Mouse (Mus musculus) adrenal gland (tissue): ENCODE data around the gene Rabl3.

Source experiments
- intact Hi-C: fragments of 180-260 bp; cut with DNase I; formaldehyde crosslinking; loops from one replicate; pipeline ENCODE4 v1.15.1; 2025

The Rabl3 gene

DNA sequence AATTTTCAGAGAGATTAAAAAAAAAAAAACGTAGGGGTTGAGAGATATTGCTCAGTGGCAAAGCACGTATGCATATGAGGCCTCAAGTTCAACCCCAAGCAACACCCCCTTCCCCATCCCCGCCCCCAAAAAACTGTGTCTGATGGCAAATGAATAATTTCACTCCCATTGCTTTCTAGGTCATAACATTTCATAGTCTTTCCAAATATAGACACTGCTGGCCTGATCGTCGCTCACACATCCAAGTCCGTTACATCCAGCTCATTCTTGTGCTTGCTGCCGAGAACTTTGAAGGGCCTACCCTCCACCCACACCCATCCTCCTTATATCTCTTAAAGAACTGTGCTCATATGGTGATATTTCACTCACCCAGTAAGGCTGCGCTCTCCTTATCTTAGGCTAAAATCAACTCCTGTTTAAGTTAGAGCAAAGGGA lies 45.5 kb downstream of the Rabl3 start:
- intact Hi-C loops: no loop called here

DNA sequence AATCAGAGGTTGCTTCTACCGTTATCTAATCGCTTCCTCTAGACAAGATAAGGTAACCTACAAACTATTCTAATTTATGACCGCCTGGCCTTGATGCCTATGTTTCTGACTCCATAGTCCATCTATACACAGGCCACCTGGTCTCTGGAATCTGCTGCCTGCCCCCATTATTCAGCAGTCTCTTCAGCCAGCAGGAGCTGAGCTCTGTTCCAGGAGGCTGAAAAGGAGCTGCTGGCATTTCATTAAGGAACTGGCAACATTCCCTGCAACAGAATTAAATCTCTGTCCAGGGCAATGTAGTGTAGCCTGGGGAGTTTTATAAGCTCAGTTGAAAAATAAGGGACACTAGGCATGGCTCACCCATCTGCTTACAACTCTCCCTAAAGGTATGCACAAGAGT lies 51.2 kb downstream of the Rabl3 start:
- intact Hi-C loops: no loop called here

DNA sequence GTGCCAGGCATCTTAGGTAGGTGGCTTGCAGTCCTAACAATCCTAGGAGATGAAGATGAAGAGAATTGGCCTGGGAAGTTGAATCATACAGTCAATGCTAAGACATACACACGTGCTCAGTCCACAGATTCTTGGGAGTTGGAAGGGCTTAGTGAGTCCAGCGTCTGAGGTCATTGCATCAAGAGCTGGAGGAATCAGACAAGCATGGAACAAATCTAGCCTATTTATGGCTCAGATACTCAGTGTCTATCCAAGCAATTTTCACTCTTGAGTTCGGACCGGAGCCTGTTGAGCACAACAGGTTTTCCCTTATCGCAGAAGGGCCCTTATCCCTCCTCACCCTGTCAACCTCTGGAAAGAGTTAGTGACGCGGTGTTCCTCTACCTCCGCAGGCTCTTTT lies 51.9 kb downstream of the Rabl3 start:
- intact Hi-C loops: no loop called here

DNA sequence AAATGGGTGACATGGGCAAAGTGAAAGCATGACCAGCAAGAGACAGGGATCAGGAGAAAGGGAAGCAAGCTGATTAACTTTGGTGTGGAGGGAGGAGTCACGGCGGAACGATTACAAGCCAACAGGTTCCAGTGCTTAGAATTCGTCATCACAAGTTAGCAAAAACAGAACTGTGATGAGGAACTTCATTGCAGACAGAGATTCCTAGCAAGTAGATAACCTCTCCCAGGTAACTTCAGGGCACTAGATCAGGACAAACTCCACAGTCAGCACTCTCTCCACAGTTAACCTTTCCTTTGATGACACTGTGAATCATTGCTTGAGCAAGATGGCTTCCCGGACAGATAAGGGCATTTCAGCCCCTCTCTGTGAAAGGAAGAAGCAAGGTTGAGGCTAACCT lies 57.7 kb downstream of the Rabl3 start:
- intact Hi-C loops: no loop called here

DNA sequence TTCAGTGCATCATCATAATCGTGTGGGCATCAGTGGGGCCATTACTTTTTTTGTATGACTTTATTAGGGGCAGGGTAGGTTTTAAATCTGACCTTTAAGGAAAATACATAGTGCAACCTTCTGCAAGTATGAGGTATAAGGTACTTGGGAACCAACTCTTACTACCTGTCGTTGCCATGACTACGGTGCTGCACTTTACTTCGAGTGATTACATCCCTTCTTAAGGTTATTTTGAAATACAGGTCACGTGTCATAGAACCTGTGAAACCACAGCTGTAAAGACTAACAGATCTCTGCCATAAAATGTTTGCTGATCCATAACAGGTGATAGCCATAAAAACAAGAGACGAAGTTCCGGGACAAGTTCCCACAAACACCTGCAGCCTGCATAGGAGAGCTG lies 58.8 kb downstream of the Rabl3 start:
- intact Hi-C loops: no loop called here

DNA sequence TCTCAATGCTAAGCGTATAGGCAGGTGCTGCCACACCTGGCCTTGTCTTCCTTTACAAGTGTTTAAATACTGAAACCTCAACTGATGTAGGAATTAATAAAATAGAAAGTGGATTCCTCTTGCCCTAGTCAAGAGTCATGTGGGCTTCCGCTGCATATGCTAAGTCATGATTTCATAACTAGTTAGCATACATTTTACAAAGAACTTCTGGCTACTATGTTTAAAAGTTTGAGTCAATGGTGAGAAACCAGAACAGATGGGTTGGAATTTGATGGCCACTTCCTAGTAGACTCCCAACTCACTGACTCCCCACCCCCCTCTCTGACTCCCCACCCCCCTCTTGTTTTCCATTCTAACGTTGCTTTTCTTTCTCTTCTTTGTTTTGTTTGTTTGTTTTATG lies 59.6 kb downstream of the Rabl3 start:
- intact Hi-C loops: no loop called here

DNA sequence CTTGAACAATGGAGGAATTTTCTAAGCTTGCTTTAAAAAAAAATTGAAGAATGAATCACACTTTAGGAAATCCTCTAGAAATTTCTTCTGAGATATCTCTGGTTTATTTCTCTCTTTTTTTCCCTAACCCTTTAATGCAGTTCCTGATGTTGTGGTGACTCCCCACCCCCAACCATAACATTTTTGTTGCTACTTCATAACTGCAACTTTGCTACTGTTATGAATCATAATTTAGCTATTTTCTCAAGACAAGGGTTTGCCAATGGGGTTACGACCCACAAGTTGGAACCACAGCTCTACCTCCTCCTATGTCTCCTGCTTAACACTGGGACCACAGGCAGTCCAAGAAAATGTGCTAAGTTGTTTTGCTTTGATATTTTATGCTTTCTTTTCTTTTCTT lies 63.7 kb downstream of the Rabl3 start:
- intact Hi-C loops: no loop called here

DNA sequence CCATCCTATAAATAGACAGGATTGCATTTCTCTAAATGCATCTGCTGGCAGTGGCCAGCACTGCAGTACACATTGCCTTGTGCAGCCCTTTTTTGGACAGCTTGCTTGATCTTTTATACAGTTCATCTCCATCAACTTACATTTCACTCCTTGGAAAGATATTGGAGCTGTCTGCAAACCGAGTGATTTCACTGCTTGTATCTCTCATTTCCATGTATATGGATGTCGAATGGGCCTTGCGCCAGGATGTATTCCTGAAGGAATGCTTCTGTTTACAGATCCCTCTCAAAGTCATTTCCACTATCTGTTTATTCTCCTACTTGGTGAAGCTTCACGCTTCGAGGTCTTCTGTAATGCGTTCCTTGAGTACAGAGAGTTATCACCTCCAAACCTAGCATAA lies 64.6 kb downstream of the Rabl3 start:
- intact Hi-C loops: no loop called here

DNA sequence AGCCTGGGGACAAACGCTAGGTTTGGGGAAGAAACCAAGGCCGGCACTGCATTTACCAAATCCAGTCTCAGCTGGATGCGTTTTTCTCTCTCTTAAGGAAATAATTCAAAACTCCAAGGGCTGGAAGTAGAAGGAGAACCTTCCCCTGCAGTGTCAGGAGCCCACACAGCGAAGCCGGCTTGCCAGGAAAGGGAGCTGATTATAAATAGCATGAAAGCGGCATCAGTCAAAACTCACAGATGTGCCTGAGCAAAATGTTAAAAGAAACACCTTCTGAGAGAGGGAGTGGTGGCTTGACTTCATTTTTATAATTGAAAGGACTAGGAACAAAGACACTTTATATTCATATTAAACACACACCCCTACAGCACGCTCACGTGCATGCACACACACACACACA lies 70.6 kb downstream of the Rabl3 start:
- intact Hi-C loops: no loop called here

DNA sequence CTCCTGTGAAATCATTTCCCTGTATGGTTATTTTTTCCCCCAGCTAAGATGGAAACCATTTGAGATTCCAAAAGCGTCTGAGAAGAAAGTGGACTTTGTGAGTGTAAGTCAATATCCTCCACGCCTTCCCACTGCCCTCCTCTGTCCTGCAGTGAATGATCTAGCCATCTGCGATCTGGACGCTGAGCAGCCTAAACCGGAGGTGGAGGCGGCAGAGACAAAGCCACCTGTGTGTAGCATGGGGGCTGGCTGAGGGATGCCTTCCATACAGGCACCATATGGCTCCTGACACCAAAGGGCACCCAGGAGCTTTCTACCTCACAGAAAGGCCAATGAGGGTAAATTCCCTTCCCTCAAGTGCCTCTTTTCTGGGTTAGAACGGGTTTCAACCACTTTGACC lies 71.4 kb downstream of the Rabl3 start:
- intact Hi-C loops: no loop called here

DNA sequence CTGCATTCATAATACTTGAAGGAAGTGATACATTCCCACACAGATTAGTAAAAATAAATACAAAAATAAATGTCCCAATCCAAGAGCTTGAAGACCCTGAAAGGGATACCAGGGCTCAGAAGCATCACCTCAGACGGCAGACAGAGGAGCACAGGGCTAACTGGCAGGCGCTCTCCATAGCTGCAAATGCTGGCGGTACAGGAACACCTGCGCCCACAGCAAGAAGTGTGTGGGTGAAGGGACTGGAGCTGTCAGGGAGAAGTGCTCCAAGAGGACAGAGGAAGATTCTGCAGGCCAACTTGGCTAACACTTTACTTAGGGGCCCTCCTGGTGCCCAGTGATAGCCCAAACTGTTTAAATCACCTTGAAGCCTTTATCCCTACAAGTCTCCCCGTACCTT lies 72.3 kb downstream of the Rabl3 start:
- intact Hi-C loops: no loop called here

DNA sequence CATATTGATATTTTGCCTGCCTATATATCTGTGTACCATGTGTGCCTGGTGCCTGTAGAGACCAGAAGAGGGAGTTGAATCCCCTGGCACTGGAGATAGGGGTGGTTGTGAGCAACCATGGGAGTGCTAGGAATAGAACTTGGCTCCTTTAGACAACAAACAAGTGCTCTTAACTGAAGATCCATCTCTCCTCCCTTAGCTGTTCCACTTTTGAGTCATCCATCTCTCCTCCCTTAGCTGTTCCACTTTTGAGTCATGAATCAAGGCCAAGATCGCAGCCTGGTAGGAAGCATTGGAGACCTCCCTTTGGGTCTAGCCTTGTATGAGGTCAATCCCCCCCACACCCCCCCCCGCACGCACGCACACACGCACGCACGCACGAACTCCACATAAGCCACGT lies 74.9 kb downstream of the Rabl3 start:
- intact Hi-C loops: no loop called here

DNA sequence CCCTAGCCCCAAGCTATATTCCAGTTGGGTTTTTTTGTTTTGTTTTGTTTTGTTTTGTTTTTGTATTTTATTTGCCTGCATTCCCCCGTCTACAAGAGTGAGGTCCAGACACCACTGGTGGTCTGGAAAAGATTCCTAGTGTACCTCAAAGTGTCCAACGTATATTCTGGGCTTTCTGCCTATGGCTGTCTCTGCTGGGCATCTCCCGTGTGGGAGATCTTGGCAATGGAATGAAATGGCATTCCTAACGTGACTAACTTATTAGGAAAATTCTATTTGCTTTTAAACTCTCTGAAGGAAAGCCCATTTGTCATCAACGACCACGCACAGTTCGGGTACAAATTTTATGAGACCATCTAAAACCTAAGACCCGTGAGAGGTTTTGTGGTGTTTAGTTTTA lies 75.7 kb downstream of the Rabl3 start:
- intact Hi-C loops: no loop called here

DNA sequence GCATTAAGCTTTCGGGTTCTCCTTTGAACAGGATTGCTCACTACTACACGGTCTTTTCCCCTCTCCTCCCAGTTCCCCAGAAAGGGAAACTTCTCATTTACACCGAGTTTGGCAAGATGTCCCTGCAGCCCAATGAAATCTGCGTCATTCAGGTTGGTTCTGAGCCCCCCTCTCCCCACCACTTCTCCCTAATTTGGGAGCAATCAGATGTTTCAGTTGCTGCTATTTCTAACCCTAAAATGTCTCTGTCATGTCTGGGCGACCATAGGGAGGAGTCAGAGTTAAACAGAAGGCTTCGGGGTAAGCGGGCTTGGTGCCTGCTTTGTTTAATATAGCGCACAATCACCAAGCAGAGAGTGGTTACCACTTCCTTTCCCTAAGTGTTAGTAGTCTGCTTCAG lies 76.4 kb downstream of the Rabl3 start:
- intact Hi-C loops: no loop called here

DNA sequence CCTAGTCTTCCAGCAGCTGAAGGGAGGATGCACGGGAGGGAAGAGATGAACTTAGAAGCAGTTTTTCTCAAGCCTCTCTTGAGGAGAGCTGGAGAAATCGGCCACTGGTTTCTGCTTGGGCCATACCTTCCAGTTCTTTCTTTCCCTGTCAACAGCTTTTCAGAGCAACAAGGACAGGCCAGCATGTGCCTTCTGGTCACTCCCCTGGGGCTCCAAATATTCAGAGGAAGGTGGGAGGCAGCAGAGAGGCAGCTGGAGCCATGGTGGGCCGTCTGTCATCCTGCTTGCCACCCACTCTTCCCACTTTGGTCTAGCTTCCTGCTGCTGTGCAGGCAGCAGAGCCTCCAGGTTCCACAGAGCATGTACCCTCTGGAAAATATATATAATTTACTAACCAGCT lies 78.0 kb downstream of the Rabl3 start:
- intact Hi-C loops: no loop called here
